Mouse (Mus musculus): ENCODE measurements around the gene Dgcr6. TPM values are rescaled to one million over a fixed set of nuclear protein-coding genes. Genes with fewer than 3 reads are reported as not detected.
"Not testable (repeated sequence)": the region's sequence is repeated elsewhere in the genome, so short reads cannot be mapped to it uniquely, and the experiment has no call there.

The Dgcr6 gene
- polyA plus RNA-seq (2016; fragmentation: Nextera tagmentation; extraction: Ambion mirVana) = 149 and 150 TPM in 2 replicates

GRCm38 (mm10) chr16:18052731-18053202 is at the start of gene Dgcr6:
Gene Dgcr6, plus strand, starts transcription at chr16:18052860.
- H3K9me3 ChIP-seq = no peaks in the 10 kb centered on the region
- no peak within 1 kb of the TSS for H3K4me3 ChIP-seq (replicated peaks)
- H3K4me2 ChIP-seq = no peak within 1 kb of the TSS
- H3K9ac ChIP-seq = peak within 1 kb of the TSS; percentile 29; the same call in 1 of the 2 replicates
- H3K27me3 ChIP-seq = peaks cover 4% of the 10 kb centered on the region; the same call in 1 of the 2 replicates
- 13% methylated on average over 11 of the region's 11 CpGs for WGBS
- H3K27ac ChIP-seq = no peak within 1 kb of the TSS
- H3K36me3 ChIP-seq (replicated peaks) = no peaks in the 10 kb centered on the region
- 0 out of 2 replicates have a peak, but pooled peaks cover 3% of the 10 kb centered on the region for H3K4me1 ChIP-seq
- ATAC-seq (ENCODE audit: low FRiP score) = peak; percentile 82

- Histone ChIP-seq H3K4me1 (no peaks in the 10 kb centered on the region), H3K9ac (no peak overlapping the region), H3K27me3 (no peaks in the 10 kb centered on the region), H3K9me3 (no peaks in the 10 kb centered on the region), H3K27ac (no peak overlapping the region), H3K36me3 (replicated peaks) (no peaks in the 10 kb centered on the region), H3K4me2 (no peak overlapping the region), H3K4me3 (replicated peaks) (no peak overlapping the region)
- no peak for ATAC-seq (ENCODE audit: low FRiP score)
- WGBS = 66% methylated on average over 5 of the region's 5 CpGs
Measured at GRCm38 (mm10) chr16:18004589-18004988, 48.1 kb upstream of the Dgcr6 start.

- Histone ChIP-seq H3K4me3 (replicated peaks) (no peak overlapping the region), H3K9me3 (no peaks in the 10 kb centered on the region), H3K4me1 (no peaks in the 10 kb centered on the region), H3K27ac (no peak overlapping the region), H3K4me2 (no peak overlapping the region), H3K27me3 (no peaks in the 10 kb centered on the region), H3K9ac (no peak overlapping the region), H3K36me3 (replicated peaks) (no peaks in the 10 kb centered on the region)
- no peak for ATAC-seq (ENCODE audit: low FRiP score)
- WGBS = 36% methylated on average over 4 of the region's 4 CpGs
Measured at GRCm38 (mm10) chr16:18007083-18007482, 45.6 kb upstream of the Dgcr6 start.

- Histone ChIP-seq H3K9ac (no peak overlapping the region), H3K4me1 (no peaks in the 10 kb centered on the region), H3K36me3 (replicated peaks) (no peaks in the 10 kb centered on the region), H3K27ac (no peak overlapping the region), H3K4me3 (replicated peaks) (no peak overlapping the region), H3K4me2 (no peak overlapping the region), H3K9me3 (no peaks in the 10 kb centered on the region), H3K27me3 (no peaks in the 10 kb centered on the region)
- no peak for ATAC-seq (ENCODE audit: low FRiP score)
- 72% methylated on average over 6 of the region's 6 CpGs for WGBS
Measured at GRCm38 (mm10) chr16:18011101-18011500, 41.6 kb upstream of the Dgcr6 start.

GRCm38 (mm10) chr16:18016482-18016881 is 36.2 kb upstream of the Dgcr6 start:
- H3K36me3 ChIP-seq (replicated peaks); ATAC-seq (ENCODE audit: low FRiP score); H3K27me3 ChIP-seq; H3K4me1 ChIP-seq; H3K4me3 ChIP-seq (replicated peaks); H3K27ac ChIP-seq; H3K9me3 ChIP-seq; H3K4me2 ChIP-seq; H3K9ac ChIP-seq: not testable (repeated sequence)
- WGBS = 71% methylated on average over 4 of the region's 4 CpGs

GRCm38 (mm10) chr16:18022780-18023557 is 29.7 kb upstream of the Dgcr6 start:
- no peak overlapping the region for H3K9ac ChIP-seq
- no peaks in the 10 kb centered on the region for H3K9me3 ChIP-seq
- ATAC-seq (ENCODE audit: low FRiP score) = no peak
- no peaks in the 10 kb centered on the region for H3K27me3 ChIP-seq
- no peaks in the 10 kb centered on the region for H3K36me3 ChIP-seq (replicated peaks)
- H3K4me3 ChIP-seq (replicated peaks) = no peak overlapping the region
- no peak overlapping the region for H3K27ac ChIP-seq
- 73% methylated on average over 8 of the region's 8 CpGs for WGBS
- H3K4me1 ChIP-seq = no peaks in the 10 kb centered on the region
- no peak overlapping the region for H3K4me2 ChIP-seq

- Histone ChIP-seq H3K27ac (no peak overlapping the region), H3K4me3 (replicated peaks) (no peak overlapping the region), H3K4me2 (no peak overlapping the region), H3K36me3 (replicated peaks) (no peaks in the 10 kb centered on the region), H3K9ac (no peak overlapping the region), H3K4me1 (no peaks in the 10 kb centered on the region), H3K9me3 (no peaks in the 10 kb centered on the region), H3K27me3 (no peaks in the 10 kb centered on the region)
- ATAC-seq (ENCODE audit: low FRiP score) = no peak
- WGBS = 68% methylated on average over 2 of the region's 2 CpGs
Measured at GRCm38 (mm10) chr16:18027371-18027770, 25.3 kb upstream of the Dgcr6 start.

- Histone ChIP-seq H3K27ac (no peak overlapping the region), H3K36me3 (replicated peaks) (no peaks in the 10 kb centered on the region), H3K27me3 (peaks cover 5% of the 10 kb centered on the region; the same call in 1 of the 2 replicates)
Measured at GRCm38 (mm10) chr16:18031752-18032151, 20.9 kb upstream of the Dgcr6 start.

GRCm38 (mm10) chr16:18033289-18033688 is 19.4 kb upstream of the Dgcr6 start:
- no peak overlapping the region for H3K4me2 ChIP-seq
- no peaks in the 10 kb centered on the region for H3K9me3 ChIP-seq
- no peak for ATAC-seq (ENCODE audit: low FRiP score)
- H3K27ac ChIP-seq = no peak overlapping the region
- peaks cover 5% of the 10 kb centered on the region; the same call in 1 of the 2 replicates for H3K27me3 ChIP-seq
- no peak overlapping the region for H3K4me3 ChIP-seq (replicated peaks)
- H3K4me1 ChIP-seq = no peaks in the 10 kb centered on the region
- H3K36me3 ChIP-seq (replicated peaks) = no peaks in the 10 kb centered on the region
- no peak overlapping the region for H3K9ac ChIP-seq
- 83% methylated on average over 4 of the region's 4 CpGs for WGBS

More at GRCm38 (mm10) chr16:18031752-18032151, 20.9 kb upstream of the Dgcr6 start:
- no peak overlapping the region for H3K4me2 ChIP-seq
- H3K9me3 ChIP-seq = no peaks in the 10 kb centered on the region
- 47% methylated on average over 2 of the region's 2 CpGs for WGBS
- no peak overlapping the region for H3K4me3 ChIP-seq (replicated peaks)
- H3K4me1 ChIP-seq = no peaks in the 10 kb centered on the region
- no peak for ATAC-seq (ENCODE audit: low FRiP score)
- H3K9ac ChIP-seq = no peak overlapping the region

- Histone ChIP-seq H3K4me3 (replicated peaks) (no peak overlapping the region), H3K4me1 (no peaks in the 10 kb centered on the region), H3K9ac (no peak overlapping the region), H3K27me3 (peaks cover 5% of the 10 kb centered on the region; the same call in 1 of the 2 replicates), H3K4me2 (no peak overlapping the region), H3K36me3 (replicated peaks) (no peaks in the 10 kb centered on the region), H3K27ac (no peak overlapping the region), H3K9me3 (no peaks in the 10 kb centered on the region)
- 72% methylated on average over 4 of the region's 4 CpGs for WGBS
- ATAC-seq (ENCODE audit: low FRiP score) = no peak
Measured at GRCm38 (mm10) chr16:18034286-18034685, 18.4 kb upstream of the Dgcr6 start.

GRCm38 (mm10) chr16:18036425-18036955 is 16.2 kb upstream of the Dgcr6 start:
- H3K9me3 ChIP-seq = no peaks in the 10 kb centered on the region
- H3K27ac ChIP-seq = no peak overlapping the region
- no peaks in the 10 kb centered on the region for H3K36me3 ChIP-seq (replicated peaks)
- H3K9ac ChIP-seq = no peak overlapping the region
- H3K4me2 ChIP-seq = no peak overlapping the region
- H3K4me3 ChIP-seq (replicated peaks) = no peak overlapping the region
- H3K4me1 ChIP-seq = no peaks in the 10 kb centered on the region
- ATAC-seq (ENCODE audit: low FRiP score) = no peak
- H3K27me3 ChIP-seq = peaks cover 9% of the 10 kb centered on the region
- 19% methylated on average over 16 of the region's 16 CpGs for WGBS

- Histone ChIP-seq H3K27me3 (peaks cover 9% of the 10 kb centered on the region), H3K4me2 (no peak overlapping the region), H3K9me3 (no peaks in the 10 kb centered on the region), H3K9ac (no peak overlapping the region), H3K27ac (no peak overlapping the region), H3K36me3 (replicated peaks) (no peaks in the 10 kb centered on the region), H3K4me3 (replicated peaks) (no peak overlapping the region), H3K4me1 (no peaks in the 10 kb centered on the region)
- 59% methylated on average over 9 of the region's 9 CpGs for WGBS
- no peak for ATAC-seq (ENCODE audit: low FRiP score)
Measured at GRCm38 (mm10) chr16:18037025-18037424, 15.6 kb upstream of the Dgcr6 start.

- H3K27ac ChIP-seq = no peak overlapping the region
- WGBS = 80% methylated on average over 10 of the region's 10 CpGs
- no peak for ATAC-seq (ENCODE audit: low FRiP score)
Measured at GRCm38 (mm10) chr16:18044991-18045390, 7.7 kb upstream of the Dgcr6 start.

More at GRCm38 (mm10) chr16:18044991-18045390, 7.7 kb upstream of the Dgcr6 start:
- Histone ChIP-seq H3K4me3 (replicated peaks) (no peak overlapping the region), H3K4me2 (no peak overlapping the region), H3K9ac (no peak overlapping the region), H3K4me1 (no peaks in the 10 kb centered on the region), H3K9me3 (no peaks in the 10 kb centered on the region), H3K27me3 (peaks cover 6% of the 10 kb centered on the region), H3K36me3 (replicated peaks) (no peaks in the 10 kb centered on the region)
